Mouse (Mus musculus): Measurements from ENCODE around the gene Myo1e.

DNA sequence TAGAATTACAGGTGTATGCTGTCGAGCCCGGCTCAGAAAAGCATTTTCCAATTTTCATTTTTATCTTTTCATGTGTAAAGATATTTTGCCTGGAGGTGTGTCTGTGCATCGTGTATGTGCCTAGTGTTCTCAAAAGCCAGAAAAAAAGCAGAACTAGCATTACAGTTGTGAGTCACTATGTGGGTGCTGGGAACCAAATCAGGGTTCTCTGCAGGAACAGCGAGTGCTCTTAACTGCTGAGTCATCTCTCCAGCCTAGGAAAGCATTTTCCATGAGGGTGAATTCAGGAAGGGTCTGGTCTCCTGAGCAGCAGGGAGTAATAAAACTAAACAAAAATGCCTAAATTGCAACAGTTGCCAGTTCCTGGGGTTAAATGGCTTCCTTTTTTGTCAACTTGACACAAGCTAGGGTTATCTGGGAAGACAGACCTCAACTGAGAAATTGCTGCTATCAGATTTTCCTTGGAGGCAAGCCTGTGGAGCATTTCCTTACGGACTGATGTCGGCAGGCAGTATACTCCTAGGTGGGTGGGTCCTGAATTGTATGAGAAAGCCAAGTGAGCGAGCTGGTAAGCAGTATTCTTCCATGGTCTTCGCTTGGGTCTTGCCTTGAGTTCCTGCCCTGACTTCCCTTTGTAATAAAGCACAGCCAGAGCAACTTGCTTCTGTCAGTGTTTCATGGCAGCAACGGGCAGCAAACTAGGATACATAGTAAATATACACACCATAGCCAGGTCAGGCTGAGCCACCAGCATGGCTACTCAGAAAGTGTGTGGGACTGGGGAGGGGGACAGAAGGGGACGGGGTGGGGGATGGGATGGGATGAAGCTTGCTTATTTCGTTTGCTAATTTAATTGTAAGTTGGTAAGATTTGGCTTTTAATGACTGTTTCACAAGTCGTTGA is 184.8 kb downstream of the Myo1e start:
- no peak for TF ChIP-seq CTCF (IDR thresholded peaks at IDR 0.05; ENCODE audit: insufficient read depth, low read depth, low read length)
- TF ChIP-seq POLR2A (IDR thresholded peaks at IDR 0.05; ENCODE audit: insufficient read depth, low read depth, low read length): no peak
